Comparison of ENCODE assay signal across 16 mouse cellular contexts in the genomic region with DNA sequence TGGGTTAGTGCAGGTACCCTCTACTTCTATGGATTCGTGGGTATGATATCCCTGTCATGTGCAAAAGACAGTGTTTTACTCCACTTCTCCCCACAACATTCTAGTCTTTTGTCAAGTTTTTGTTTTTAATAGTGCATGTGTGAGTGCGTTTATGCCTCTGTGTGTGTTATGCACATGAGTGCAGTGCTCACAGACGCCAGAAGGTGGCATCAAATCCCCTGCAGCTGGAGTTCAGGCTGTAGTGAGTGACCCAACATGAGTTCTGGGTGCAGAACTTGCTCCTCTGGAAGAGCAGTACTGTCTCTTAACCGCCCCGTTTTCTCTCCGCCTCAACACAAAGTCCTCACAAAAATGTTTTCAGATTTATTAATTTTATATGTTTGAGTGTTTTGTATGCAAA.
"Had no signal": no experiment of that assay in that cellular context is flagged by ENCODE, and none has a peak within 500 bp of the region (broad histone marks: within the 10 kb centered on the region; RNA-seq: fewer than 3 reads in every experiment).

No protein-coding gene starts in this region.

- H3K27ac ChIP-seq: limb, embryonic 13.5 days; stomach, postnatal 0 days had no signal

- ATAC-seq: midbrain, embryonic 16.5 days had no signal

- DNase-seq: kidney, adult 11 months; kidney, postnatal 14 days; layer of hippocampus, adult 9-11 months; layer of hippocampus, postnatal 36 days; left cerebral cortex, postnatal 4 days; lung, embryonic 14.5 days; lung, postnatal 10 days; lung, postnatal 4 days; right cerebral cortex, postnatal 14 days; thymus, postnatal 4 days had no signal

- H3K36me3 ChIP-seq: limb, embryonic 13.5 days had no signal

- H3K4me3 ChIP-seq: limb, embryonic 13.5 days; megakaryocyte, embryonic 14.5 days had no signal

- H3K4me1 ChIP-seq: limb, embryonic 13.5 days had no signal

- H3K9me3 ChIP-seq: limb, embryonic 13.5 days had no signal

- H3K9ac ChIP-seq: limb, embryonic 13.5 days; lung, embryonic 14.5 days had no signal

- H3K4me2 ChIP-seq: limb, embryonic 13.5 days; liver, embryonic 11.5 days; lung, embryonic 14.5 days; midbrain, embryonic 11.5 days had no signal

- H3K27me3 ChIP-seq: limb, embryonic 13.5 days; megakaryocyte, embryonic 14.5 days had no signal
